Mouse (Mus musculus) megakaryocyte, embryonic 14.5 days (primary cell): Measurements from ENCODE around the gene Gprc5b. TPM values are rescaled to one million over a fixed set of nuclear protein-coding genes. Genes with fewer than 3 reads are reported as not detected.

Source experiments
- H3K27me3 ChIP-seq: replicated peaks from 2 replicates; pipeline ENCODE3; 2012; ENCODE audit warnings: inconsistent platforms
- H3K36me3 ChIP-seq: replicated peaks from 2 replicates; pipeline ENCODE3; 2012; ENCODE audit warnings: low read length, inconsistent platforms, mixed read lengths
- H3K4me1 ChIP-seq: 2 replicates; pipeline ENCODE4 v1.6.1; 2012; ENCODE audit warnings: inconsistent platforms
- H3K4me3 ChIP-seq: replicated peaks from 2 replicates; pipeline ENCODE3; 2012; ENCODE audit warnings: moderate library complexity, mild to moderate bottlenecking, inconsistent platforms
- H3K9me3 ChIP-seq: 2 replicates; pipeline ENCODE4 v1.6.1; 2012; ENCODE audit warnings: inconsistent platforms
- FLI1 ChIP-seq: IDR thresholded peaks from 2 replicates; pipeline ENCODE4 v1.6.1; 2012; ENCODE audit warnings: low read length, inconsistent platforms, mixed read lengths
- GATA1 ChIP-seq: IDR thresholded peaks from 3 replicates; pipeline ENCODE4 v1.6.1; 2012; ENCODE audit warnings: mixed read lengths, low read length, inconsistent platforms, borderline replicate concordance
- polyA plus RNA-seq: library from polyadenylated mRNA; stranded (reverse); fragments of >175 nt; gene quantifications from 2 replicates; pipeline ENCODE4 v1.2.3, GENCODE M21; 2012; ENCODE audit warnings: low replicate concordance; ENCODE audit not compliant: insufficient read depth

Gene Gprc5b
- polyA plus RNA-seq, 1 experiment, result 0.04 TPM

- no peaks in the 10 kb centered on the region for H3K36me3 ChIP-seq
- H3K4me1 ChIP-seq, result no peaks in the 10 kb centered on the region
- H3K4me3 ChIP-seq, result no peak overlapping the region
- no peaks in the 10 kb centered on the region for H3K9me3 ChIP-seq
- TF ChIP-seq FLI1 (no peak), GATA1 (no peak)
- H3K27me3 ChIP-seq, result peaks cover 5% of the 10 kb centered on the region
Measured at GRCm38 (mm10) chr7:118956616-118957246, 38.3 kb downstream of the Gprc5b start.

GRCm38 (mm10) chr7:118954968-118955367 is 40.0 kb downstream of the Gprc5b start:
- H3K4me3 ChIP-seq, result no peak overlapping the region
- H3K9me3 ChIP-seq, result no peaks in the 10 kb centered on the region
- H3K4me1 ChIP-seq, result no peaks in the 10 kb centered on the region
- TF ChIP-seq GATA1 (no peak), FLI1 (no peak)
- no peaks in the 10 kb centered on the region for H3K36me3 ChIP-seq
- peaks cover 13% of the 10 kb centered on the region for H3K27me3 ChIP-seq

- Histone ChIP-seq H3K4me3 (no peak overlapping the region), H3K9me3 (no peaks in the 10 kb centered on the region), H3K4me1 (no peaks in the 10 kb centered on the region), H3K36me3 (no peaks in the 10 kb centered on the region), H3K27me3 (peaks cover 13% of the 10 kb centered on the region)
- no peak for TF ChIP-seq GATA1
- no peak for TF ChIP-seq FLI1
Measured at GRCm38 (mm10) chr7:118953626-118954282, 41.3 kb downstream of the Gprc5b start.

GRCm38 (mm10) chr7:118949749-118950148 is 45.3 kb downstream of the Gprc5b start:
- Histone ChIP-seq H3K4me3 (no peak overlapping the region), H3K4me1 (peaks cover 11% of the 10 kb centered on the region), H3K27me3 (peaks cover 14% of the 10 kb centered on the region), H3K9me3 (no peaks in the 10 kb centered on the region), H3K36me3 (no peaks in the 10 kb centered on the region)
- no peak for TF ChIP-seq FLI1
- TF ChIP-seq GATA1, result no peak

GRCm38 (mm10) chr7:118948677-118949282 is 46.2 kb downstream of the Gprc5b start:
- H3K27me3 ChIP-seq, result peaks cover 14% of the 10 kb centered on the region
- H3K36me3 ChIP-seq, result no peaks in the 10 kb centered on the region
- no peaks in the 10 kb centered on the region for H3K9me3 ChIP-seq
- no peak overlapping the region for H3K4me3 ChIP-seq
- TF ChIP-seq FLI1, result no peak
- no peak for TF ChIP-seq GATA1
- H3K4me1 ChIP-seq, result peaks cover 11% of the 10 kb centered on the region

GRCm38 (mm10) chr7:118947241-118947640 is 47.8 kb downstream of the Gprc5b start:
- peaks cover 15% of the 10 kb centered on the region for H3K4me1 ChIP-seq
- no peaks in the 10 kb centered on the region for H3K36me3 ChIP-seq
- H3K27me3 ChIP-seq, result peaks cover 13% of the 10 kb centered on the region
- TF ChIP-seq FLI1, result no peak
- TF ChIP-seq GATA1, result no peak
- no peaks in the 10 kb centered on the region for H3K9me3 ChIP-seq
- no peak overlapping the region for H3K4me3 ChIP-seq

GRCm38 (mm10) chr7:118944884-118945283 is 50.1 kb downstream of the Gprc5b start:
- TF ChIP-seq GATA1 (no peak), FLI1 (no peak)
- peaks cover 15% of the 10 kb centered on the region for H3K4me1 ChIP-seq
- no peak overlapping the region for H3K4me3 ChIP-seq
- H3K27me3 ChIP-seq, result peaks cover 3% of the 10 kb centered on the region
- H3K36me3 ChIP-seq, result no peaks in the 10 kb centered on the region
- no peaks in the 10 kb centered on the region for H3K9me3 ChIP-seq

- Histone ChIP-seq H3K36me3 (no peaks in the 10 kb centered on the region), H3K4me1 (peaks cover 16% of the 10 kb centered on the region), H3K9me3 (no peaks in the 10 kb centered on the region), H3K27me3 (peaks cover 3% of the 10 kb centered on the region), H3K4me3 (no peak overlapping the region)
- TF ChIP-seq FLI1, result no peak
Measured at GRCm38 (mm10) chr7:118943170-118943569, 51.8 kb downstream of the Gprc5b start.

GRCm38 (mm10) chr7:118942297-118942696 is 52.7 kb downstream of the Gprc5b start:
- peaks cover 18% of the 10 kb centered on the region for H3K4me1 ChIP-seq
- no peaks in the 10 kb centered on the region for H3K36me3 ChIP-seq
- H3K4me3 ChIP-seq, result no peak overlapping the region
- H3K9me3 ChIP-seq, result no peaks in the 10 kb centered on the region
- TF ChIP-seq GATA1 (no peak), FLI1 (no peak)
- peaks cover 3% of the 10 kb centered on the region for H3K27me3 ChIP-seq
